Mouse (Mus musculus) c-Kit-negative CD71-positive TER-119-positive erythroid progenitor cells, embryonic 14.5 days (primary cell): ENCODE measurements around the gene Rabep1.
"Not testable (repeated sequence)": the region's sequence is repeated elsewhere in the genome, so short reads cannot be mapped to it uniquely, and the experiment has no call there.

Source experiments
- DNase-seq: peaks from one replicate; pipeline ENCODE4 v3.0.0-alpha.2; 2013; ENCODE audit warnings: low read depth, low spot score

The Rabep1 gene

DNA sequence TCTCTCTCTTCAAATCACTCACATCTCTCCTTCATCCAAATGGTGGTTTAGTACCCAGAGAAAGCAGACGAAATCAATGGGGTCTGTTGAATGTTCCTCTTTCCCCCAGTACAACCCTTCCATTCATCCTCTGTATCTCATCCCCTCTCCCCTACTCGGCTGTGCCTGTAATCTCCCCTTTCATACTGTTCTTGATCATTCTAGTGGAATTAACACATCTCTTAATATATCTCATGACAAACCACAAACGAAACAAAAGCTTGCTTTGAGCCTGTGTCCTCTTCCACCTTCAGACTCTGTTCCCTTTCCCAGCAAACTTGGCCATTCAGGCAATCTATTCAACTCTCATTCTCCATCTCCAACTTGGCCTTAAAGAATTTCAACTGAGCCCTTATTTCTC lies 13.4 kb upstream of the Rabep1 start:
- no peak for DNase-seq

DNA sequence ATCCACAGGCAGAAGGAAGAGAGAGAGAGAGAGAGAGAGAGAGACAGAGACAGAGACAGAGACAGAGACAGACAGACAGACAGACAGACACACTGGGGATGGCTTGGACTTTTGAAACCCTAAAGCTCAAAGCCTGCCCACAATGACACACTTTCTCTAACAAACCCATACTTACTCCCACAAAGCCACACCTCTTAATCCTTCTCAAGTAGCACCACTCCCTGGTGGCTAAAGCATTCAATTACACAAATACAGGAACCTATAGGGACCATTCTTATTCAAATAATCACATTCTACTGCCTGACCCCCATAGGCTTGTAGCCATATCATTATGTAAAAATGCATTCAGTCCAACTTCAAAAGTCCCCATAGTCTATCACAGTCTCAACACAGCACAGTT lies 11.2 kb upstream of the Rabep1 start:
- DNase-seq = no peak

DNA sequence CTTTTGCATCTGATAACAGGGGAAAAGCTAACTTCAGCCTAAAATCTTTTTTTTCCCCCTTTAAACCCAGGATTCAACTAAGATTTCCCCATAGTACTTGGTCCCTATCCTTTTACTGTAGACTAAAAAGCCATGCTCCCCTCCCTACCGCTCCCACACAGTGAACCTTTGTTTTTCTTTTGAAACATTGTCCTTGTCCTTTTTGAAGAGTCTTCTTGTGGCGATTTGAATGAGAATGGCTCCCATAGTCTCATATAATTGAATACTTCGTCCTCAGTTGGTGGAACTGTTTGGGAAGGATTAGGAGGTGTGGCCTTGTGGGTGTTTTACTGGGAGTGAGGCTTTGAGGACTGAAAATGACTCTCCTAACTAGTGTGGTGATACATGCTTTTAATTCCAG lies 10.7 kb upstream of the Rabep1 start:
- DNase-seq = no peak

DNA sequence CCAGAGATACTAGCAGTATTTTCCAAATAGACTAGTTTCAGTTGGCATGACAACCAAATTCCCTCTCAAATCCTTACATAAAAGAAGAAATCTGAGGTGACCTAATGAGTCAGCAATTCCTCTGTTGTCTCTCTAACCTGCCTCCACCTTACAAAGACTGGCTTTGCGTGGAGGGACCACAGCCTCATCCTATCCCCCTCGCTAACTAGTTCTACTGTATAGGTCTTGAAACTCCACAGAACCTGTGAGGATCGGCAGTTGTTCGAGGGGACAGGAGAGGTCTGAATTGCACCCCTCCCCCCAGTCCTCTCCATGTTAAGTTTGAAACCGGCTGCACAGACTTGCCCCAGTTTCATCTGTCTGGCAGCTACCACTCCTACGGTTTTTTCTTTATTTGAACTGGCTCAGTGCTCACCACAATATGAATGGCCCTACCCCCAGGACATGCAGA lies 9.2 kb upstream of the Rabep1 start:
- DNase-seq = no peak

DNA sequence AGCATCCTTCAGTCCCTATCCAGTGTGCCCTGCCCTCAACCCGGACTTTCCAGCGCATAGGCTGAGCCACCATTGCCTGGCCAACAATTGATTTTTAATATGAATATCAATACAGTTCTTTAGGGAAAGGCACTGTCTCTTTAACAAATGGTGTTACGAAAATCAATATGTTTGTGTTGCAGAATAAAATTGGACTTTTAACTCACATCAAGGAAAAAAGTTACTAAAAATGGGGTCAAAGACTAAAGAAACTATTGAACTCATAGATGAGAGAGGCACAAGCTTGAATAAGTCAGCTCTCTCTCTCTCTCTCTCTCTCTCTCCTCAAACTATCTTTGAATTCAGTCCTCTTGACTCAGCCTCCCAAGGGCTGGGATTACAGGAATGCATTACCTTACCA lies 7.5 kb upstream of the Rabep1 start:
- no peak for DNase-seq

DNA sequence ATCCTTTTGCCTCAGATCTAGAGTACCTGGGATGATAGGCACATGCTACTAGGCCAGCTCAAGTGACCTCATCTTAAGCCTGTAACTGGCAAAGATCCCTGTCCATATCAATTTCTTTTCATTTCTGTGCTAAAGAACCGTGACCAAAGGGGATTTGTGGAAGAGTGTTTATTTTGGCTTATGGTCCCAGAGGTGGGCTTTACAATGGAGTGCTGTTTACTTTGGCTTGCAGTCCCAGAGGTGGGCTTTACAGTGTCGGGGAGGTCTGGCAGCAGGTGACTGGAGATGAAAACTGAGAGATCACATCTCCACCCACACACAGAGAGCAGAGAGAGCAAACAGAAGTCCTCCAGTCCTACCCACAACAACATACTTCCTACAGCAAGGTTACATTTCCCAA lies 6.0 kb upstream of the Rabep1 start:
- DNase-seq = no peak

DNA sequence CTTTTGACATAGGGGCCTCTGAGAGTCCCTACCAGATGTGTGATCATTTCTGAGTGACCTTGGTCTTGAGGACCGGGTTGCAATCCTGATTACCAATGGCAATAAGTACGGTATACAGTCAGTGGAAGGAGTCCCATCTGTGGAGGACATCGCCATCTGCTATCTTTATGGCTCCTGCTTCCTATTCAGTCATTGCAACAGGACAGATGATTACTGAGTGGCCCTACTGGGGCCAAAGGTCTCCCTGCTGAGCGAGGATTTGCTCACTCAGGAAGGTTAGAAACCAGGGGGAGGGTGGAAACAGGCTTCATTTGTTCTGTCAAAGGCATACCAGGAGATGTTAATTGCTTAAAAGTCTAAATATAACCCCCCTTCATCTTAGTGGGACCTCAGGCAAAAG lies 1.6 kb upstream of the Rabep1 start:
- no peak for DNase-seq

DNA sequence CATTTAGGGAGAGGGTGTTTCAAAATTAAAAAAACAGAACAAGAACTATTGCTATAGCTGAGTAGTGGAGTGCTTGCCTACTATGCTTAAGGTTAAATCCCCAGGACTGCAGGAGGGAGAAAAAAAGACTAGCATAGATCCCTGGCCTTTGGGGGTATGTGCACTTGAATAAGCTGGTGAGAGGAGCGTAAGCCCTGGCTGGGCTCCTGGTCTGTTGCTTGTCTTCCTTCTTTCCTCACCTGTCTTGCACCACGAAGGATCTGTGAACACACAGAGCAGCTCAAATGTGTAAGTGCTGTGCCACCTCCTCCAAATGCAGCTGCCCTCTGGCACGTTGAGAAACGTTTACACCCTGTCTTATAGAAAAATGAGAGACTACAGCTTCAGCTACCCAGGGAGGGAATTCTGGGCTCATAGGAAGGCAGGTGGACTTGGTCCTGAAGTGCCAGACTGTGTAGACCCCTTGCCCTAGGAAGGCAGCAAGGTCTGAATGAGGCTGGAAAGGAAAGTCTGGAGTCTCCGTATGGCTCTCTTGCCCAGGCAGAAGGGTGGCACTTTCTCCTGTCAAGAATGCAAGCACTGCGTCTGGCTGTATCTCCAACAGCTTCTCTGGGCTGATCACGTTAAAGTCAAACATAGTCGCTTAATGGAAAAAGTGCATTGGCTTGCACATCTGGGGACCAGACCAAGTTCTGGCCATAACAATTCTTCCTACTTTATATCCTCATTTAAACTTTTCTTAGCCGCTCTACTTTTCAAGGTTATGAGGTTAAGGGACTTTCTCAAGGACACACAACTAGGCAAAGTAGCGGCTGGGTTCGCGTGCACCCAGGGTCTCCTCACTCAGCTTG lies 652 bp upstream of the Rabep1 start:
- DNase-seq = no peak

DNA sequence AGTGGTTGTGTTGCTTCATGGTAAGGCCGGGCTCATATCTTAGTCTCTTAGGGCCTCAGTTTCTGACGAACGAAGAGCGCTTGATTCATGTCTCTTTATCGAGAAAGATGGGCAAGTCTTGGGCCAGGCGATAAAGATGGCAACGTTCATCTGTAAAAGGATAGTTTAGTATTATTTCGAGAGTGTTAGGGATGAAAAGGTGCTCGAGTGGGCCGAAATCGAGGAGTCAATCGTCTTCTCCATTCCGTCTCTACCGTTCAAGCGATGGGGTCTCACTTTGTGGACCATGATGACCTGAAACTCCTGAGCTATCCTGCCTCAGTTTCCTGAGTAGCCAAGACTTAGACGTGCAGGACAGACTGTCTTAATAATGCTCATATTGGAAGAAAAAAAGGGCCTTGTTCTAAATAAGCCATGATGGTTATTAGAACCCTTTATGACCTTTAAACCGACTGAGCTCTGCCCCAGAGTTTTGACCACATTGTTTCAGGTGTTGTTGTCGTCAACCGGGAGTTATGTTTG lies 940 bp downstream of the Rabep1 start:
- peak; percentile 25 for DNase-seq

DNA sequence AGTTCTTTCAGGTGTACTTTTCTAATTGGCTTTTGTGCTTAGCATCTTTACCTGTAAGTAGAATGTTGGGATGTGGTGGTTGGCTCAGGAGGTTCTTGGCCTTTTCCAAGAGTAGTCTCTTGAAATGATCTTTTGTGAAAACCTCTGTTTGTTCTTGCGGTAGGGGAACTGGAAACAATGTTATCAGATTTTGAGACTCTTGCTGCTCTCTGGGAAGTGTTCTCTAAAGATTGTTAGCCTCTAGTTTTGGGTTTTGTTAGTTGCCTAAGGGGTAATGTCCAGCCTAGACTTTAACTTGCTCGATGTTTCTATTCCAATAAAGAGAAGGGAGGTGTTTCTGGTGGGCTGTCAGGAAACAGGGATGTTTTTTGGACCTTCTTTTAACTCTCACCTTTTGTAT lies 1.5 kb downstream of the Rabep1 start:
- DNase-seq = no peak

DNA sequence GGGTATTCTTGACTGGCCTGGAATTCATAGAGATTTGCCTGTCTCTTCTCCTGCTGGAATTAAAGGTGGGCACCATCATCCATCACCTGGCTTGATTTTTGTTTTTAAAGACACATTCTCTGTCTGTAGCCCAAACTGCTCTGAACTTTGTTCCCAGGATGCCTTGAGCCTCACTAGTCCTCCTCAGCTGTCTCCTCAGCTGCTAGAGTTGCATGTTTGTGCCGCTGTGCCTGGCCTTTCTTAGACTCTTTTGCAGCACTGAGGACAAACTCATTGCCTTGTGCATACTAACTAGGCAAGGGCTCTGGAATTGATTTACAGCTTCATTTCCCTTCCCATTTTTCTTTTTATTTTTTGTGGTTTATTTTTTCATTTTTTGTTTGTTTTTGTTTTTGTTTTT lies 15.8 kb downstream of the Rabep1 start:
- no peak for DNase-seq

DNA sequence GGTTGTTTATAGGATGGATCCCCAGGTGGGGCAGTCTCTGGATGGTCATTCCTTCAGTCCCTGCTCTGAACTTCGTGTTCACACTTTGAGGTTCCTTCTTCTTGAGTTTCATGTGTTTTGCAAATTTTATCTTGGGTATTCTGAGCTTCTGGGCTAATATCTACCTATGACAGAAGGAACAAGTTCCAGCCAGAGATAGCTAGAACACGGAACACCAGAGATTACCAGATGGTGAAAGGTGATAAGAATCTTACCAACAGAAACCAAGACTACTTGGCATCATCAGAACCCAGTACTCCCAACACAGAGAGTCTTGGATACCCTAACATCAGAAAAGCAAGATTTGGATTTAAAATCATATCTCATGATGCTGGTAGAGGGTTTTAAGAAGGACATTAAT lies 18.6 kb downstream of the Rabep1 start:
- not testable (repeated sequence) for DNase-seq

DNA sequence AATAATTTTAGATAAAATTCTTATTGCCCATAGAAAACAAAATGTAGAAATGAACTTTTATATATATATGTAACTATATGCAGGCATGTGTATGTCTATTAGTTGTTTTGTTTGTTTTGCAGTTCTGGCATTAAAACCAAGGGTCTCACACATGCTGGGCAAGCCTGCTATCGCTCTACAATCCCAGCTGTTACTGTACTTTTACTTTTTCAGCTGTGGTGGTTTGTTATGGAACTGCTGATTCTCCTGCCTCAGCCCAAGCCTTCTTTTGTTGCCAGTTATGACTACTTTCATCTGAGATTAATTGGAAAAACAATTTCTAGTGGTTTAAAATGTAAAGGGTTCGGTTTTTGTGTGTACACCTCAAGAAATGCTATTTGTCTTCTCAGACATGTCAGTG lies 20.6 kb downstream of the Rabep1 start:
- no peak for DNase-seq

DNA sequence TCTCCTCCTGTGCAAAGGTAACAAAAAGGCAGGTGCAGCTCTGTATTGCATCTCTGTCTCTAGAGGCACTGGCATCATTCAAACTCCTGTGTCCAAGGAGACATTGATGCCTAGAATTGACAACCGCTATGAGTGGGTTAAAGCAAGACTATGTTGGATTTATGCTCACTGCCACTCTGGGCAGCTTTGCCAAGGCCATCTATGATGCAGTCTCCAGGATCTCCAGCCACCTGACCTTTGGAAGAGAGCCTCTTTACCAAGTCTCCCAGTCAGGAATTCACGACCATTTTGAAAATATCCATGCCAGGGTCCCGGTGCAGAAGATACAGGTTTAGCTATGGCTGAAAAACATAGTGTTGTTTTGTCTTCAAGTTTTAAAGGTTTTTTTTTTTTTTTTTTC lies 24.7 kb downstream of the Rabep1 start:
- DNase-seq = no peak

DNA sequence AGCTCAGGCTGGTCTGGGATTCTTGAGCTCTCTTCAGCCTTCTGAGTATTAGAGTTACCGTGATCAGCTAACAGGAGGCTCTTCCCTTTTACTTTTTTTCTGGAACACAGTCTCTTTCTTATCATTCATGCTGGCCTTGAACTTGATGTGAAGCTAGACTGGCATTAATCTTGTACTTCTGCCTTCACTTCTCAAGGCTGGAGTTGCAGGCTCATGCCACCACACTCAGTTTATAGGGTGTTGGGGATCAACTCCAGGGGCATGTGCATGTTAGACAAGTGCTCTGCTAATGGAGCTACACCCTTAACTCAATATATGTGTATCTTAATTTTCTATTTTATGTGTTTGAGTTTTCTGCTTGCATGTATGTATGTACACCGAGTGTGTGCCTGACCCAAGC lies 25.2 kb downstream of the Rabep1 start:
- DNase-seq = no peak

DNA sequence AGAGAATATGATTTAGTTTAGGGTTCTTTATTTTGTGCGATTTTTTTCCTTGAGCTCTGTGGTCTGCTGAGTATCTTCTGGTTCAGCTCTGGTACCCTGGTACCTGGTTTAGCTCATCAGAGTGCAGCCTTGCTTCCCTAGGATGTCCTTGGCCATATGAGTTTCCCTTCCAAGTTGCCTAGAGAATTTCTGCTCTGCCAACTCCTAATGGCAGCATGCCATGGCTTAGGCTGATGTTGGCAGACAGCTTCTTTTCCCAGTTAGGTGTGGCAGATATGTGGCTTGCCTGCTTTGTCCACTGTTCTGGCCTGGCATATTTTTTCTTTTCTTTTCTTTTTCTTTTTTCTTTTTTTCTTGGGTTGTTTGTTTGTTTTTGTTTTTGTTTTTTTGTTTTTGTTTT lies 25.8 kb downstream of the Rabep1 start:
- no peak for DNase-seq

DNA sequence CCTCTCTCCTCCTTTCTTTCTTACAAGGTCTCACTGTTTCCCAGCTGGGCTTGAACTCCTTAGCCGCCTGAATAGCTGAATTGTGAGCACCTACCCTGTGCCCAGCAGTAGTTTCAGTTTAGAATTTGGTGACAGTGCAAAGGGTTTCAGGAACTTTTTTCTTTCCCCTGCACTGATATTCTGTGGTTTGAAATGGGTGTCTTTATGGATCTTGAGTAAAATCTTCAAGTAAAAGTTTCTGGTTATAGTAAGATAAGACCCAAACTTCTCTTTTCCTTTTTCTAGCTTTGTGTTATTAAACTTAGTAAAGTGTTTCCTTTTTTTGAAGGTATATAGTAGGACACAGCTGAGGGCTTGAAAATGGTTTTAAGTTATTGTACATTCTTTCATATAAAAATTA lies 26.5 kb downstream of the Rabep1 start:
- no peak for DNase-seq

DNA sequence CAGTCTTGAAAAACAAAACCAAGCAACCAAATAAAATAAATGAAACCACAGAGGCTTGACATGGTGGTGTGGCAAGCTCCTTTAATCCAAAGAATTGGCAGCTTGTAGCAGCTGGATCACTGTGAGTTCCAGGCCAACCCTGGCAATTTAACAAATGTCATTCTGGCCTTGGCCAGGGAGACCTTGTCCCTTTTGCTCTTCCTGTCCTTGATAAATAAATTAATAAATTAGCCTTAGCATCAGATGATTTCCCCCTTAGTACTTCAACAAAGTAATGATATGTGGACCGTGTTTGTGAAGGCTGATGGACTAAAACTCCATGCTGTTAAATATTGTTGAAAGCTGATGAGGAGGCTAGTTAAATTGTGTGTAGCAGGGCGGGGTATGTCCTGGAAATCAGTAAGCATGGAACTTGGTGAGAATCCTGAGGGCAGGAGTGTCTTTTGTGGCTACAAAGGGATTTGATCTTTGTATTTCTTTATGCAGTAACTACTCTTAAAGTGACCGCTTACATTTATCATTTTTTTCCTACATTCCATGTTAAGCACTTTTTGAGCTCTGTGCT lies 27.3 kb downstream of the Rabep1 start:
- DNase-seq = no peak

DNA sequence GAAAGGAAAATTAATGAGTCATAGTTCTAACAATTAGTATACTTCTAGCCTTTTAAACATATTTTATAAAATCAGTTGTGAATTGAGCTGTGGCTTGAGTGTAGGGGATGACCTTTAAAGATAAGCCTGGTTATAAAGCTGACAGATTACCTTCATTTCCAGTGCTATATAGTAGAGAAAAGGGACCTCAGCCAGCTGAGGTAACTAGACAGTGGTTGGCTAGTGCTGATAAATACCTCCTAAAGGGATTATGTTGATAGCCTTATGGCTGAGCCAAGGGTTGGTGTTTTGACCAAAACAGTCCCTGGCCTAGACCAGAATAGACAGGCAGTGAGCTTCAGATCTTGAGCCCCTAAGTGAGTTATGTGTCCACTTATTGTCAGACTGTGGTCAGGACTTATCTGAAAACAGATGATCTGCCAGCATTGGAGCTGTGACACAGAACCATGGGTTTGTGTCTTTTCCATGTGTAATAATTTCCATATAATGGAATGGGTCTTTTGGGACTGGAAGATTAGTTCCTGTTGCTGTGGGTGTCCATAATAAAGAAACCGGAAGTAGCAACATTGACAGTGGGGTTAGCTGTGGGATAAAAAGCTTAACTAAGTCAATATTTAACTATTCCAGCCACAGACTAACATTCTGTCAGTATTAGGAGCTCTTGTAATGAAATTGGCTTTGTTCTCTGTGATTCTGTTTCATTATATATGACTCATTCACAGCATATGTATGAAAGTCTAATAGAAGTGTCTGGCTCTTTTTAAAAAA lies 29.5 kb downstream of the Rabep1 start:
- DNase-seq = no peak

DNA sequence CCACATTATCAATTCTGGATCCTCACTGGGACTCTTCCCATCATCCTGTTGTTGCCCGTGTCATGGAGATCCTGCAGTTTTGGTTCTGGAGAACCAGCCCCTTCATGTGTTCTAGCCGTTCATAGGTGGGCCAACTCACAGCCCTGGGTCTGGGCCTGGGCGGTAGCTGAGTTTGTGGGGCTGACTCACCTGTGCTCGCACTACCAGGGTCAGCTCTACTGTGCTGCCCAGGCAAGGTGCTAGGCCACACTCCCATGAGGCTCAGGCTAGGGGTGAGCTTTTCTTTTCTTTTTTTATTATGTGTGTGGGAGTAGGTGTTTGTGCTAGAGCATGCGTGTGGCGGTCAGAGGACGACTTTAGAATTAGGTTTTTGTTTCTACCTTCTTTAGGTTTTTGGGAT lies 33.1 kb downstream of the Rabep1 start:
- DNase-seq = no peak

DNA sequence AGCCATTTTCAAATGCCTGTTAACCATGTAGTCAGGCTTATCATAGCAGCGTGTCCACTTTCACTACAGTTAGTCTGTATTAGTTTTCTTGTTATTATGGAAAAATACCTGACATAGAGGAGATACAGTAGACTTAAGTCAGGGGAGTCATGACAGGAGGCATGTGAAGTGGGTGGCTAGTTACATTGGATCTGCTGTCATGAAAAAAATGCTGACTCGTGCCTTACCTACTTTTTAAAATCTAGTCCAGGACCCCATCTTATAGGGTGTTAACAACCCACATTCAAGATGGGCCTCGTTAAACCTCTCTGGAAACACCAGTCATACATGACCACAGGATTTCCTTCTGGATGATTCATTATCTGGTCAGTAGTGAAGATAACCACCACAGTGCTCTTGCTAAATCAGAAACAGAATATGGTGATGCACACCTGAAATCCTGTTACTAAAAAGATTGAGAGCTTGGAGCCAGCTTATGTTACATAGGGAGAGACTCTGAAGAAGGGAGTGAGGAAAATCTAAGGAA lies 38.4 kb downstream of the Rabep1 start:
- DNase-seq = no peak

DNA sequence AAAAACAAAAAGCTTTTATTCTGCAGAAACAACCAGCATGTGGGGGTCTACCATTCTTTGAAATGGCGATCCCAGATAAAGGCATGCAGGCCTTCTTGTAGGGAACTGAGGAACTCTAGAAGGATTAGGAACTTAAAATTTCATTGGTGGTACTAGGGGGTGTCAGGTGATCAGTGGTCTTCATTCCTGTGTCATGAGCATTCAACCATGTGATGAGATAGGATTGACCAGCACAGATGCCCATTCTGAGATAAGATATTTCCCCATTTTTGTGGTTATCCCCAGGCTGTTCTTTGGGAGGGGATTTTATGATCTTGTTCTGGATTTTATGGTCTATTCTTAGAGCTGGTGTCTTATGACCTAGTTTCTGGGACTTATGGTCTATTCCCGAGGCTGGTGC lies 46.1 kb downstream of the Rabep1 start:
- no peak for DNase-seq
